Mouse (Mus musculus) cerebellum, postnatal 10 days (tissue): ENCODE measurements around the gene Smtnl1.
"Not testable (repeated sequence)": the region's sequence is repeated elsewhere in the genome, so short reads cannot be mapped to it uniquely, and the experiment has no call there.

Experiments used
- DNase-seq, 2 experiments: peaks; one replicate each; pipeline ENCODE4 v3.0.0; 2021; ENCODE audit warnings: mixed read lengths in 2 of 2

Smtnl1 gene

GRCm38 (mm10) chr2:84837817-84838592, 15.6 kb upstream of the Smtnl1 start:
- DNase-seq = no peak

GRCm38 (mm10) chr2:84837107-84837506, 14.7 kb upstream of the Smtnl1 start:
- no peak for DNase-seq

- DNase-seq = peak; percentile 92 to 95
Measured at GRCm38 (mm10) chr2:84831666-84832391, 9.4 kb upstream of the Smtnl1 start.

GRCm38 (mm10) chr2:84827283-84827920, 5.0 kb upstream of the Smtnl1 start:
- DNase-seq = peak; percentile 28 to 30

GRCm38 (mm10) chr2:84826488-84827282, 4.2 kb upstream of the Smtnl1 start, which contains the start of gene Timm10:
Gene Timm10 (plus strand): TSS chr2:84826997.
- DNase-seq = peak; percentile 88 to 90

GRCm38 (mm10) chr2:84823237-84823636, 785 bp upstream of the Smtnl1 start:
- DNase-seq = no peak

GRCm38 (mm10) chr2:84819861-84820260, 2.6 kb downstream of the Smtnl1 start:
- DNase-seq = no peak

GRCm38 (mm10) chr2:84812676-84813075, 9.8 kb downstream of the Smtnl1 start:
- no peak for DNase-seq

- DNase-seq = no peak
Measured at GRCm38 (mm10) chr2:84811880-84812279, 10.6 kb downstream of the Smtnl1 start.

GRCm38 (mm10) chr2:84810886-84811577, 11.4 kb downstream of the Smtnl1 start:
- DNase-seq = peak; percentile 85 to 89

- DNase-seq = no peak
Measured at GRCm38 (mm10) chr2:84810526-84810885, 11.9 kb downstream of the Smtnl1 start.

- DNase-seq = no peak
Measured at GRCm38 (mm10) chr2:84809330-84809729, 13.1 kb downstream of the Smtnl1 start.

GRCm38 (mm10) chr2:84806546-84806945, 15.9 kb downstream of the Smtnl1 start:
- no peak for DNase-seq

- DNase-seq = no peak
Measured at GRCm38 (mm10) chr2:84803963-84804362, 18.5 kb downstream of the Smtnl1 start.

GRCm38 (mm10) chr2:84801223-84801622, 21.2 kb downstream of the Smtnl1 start:
- DNase-seq = not testable (repeated sequence)

- DNase-seq = no peak
Measured at GRCm38 (mm10) chr2:84800304-84800703, 22.1 kb downstream of the Smtnl1 start.

GRCm38 (mm10) chr2:84799041-84799561, 23.4 kb downstream of the Smtnl1 start:
- DNase-seq = peak; percentile 81 to 83

- peak; percentile 75 to 82 for DNase-seq
Measured at GRCm38 (mm10) chr2:84798493-84798921, 23.9 kb downstream of the Smtnl1 start, which contains the start of gene Ube2l6. Gene Ube2l6 (plus strand): TSS chr2:84798828.

GRCm38 (mm10) chr2:84797833-84798492, 24.5 kb downstream of the Smtnl1 start:
- DNase-seq = peak; percentile 87 to 90

- DNase-seq = no peak
Measured at GRCm38 (mm10) chr2:84793871-84794270, 28.6 kb downstream of the Smtnl1 start.

GRCm38 (mm10) chr2:84793154-84793553, 29.3 kb downstream of the Smtnl1 start:
- DNase-seq = no peak
